Mouse (Mus musculus) c-Kit-positive CD71-positive TER-119-negative erythroid progenitor cells, embryonic 14.5 days (primary cell): ENCODE measurements at regions not wholly inside any gene's neighbourhood (a gene's known extent, or its start where the extent isn't known, plus 50 kb on each side); places are given as distances from the start of the nearest gene placed in this dataset.

Source experiments
- DNase-seq: peaks from one replicate; pipeline ENCODE4 v3.0.0-alpha.2; 2013; ENCODE audit warnings: low read depth

DNA sequence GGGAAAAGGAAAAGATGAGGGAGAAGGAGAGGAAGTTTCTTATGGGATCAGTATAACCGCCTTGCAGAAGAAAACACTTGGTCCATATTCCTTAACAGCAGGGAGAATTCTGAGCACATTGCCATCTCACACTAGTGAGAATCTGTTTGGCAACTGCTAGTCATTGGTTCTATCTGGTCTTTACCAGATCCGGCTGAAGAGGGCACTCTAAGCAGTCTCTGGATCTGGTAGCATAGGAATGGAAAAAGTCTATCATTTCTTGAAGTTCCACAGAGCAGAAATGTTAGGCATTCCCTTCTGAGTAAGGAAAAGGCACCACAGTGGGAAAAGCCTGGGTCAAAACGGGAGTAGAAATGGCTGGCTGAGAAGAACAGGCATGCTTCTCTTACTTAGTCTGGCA lies 315.4 kb upstream of the Apob start:
- no peak for DNase-seq

DNA sequence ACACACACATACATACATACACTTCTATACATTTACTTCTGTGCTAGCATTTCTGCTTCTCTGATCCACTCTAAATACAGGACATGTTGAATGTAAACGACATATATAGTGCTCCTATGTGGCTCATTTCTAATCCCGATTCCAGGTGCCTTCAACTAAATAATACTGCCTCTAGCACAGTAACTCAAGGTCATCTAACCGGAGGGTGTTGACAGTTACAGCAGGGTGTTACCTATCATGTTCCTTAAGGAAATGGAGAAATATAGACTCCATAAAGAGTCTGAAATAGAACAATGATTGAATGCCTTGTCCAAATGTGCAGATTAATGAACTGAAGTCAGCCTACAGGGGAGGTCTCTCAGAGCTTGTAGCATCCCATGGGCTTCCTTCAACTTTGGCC lies 307.3 kb upstream of the Apob start:
- no peak for DNase-seq

DNA sequence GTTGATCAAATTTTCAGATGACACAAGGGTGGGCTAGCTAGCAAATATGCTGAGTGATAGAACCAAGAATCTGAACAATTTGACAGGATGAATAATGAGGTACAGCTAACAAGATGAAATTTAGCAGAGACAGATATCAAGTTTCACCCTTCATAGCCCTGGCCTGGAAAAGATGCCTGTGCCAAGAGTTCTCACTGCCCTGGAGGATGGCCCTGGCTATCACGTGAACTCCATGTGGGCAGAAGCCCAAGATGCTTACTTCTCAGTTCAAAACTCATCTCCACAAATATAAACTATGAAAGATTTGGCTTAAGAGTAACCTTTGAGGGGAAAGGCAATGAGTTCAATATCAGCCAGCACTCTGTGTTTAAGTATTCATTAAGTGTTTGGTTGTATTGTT lies 306.9 kb upstream of the Apob start:
- DNase-seq, result no peak

DNA sequence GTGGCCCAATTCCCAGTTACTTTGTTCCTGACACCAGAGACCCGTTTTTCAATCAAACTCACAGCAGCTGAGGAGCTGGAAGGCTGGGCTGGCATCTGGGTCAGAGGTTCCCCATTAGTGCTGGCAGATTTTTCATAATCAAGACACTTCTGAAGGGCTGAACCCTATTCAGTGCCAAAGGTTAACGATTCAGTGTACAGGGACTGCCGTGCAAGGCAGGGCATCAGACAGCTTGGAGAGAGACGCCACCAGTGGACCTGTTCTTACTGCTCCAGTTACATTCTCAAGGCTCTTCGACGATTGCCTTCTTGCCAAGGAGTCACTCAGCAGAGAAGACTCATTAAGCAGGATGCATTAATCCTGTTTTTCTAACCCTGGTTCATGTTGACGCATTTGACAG lies 285.5 kb upstream of the Apob start:
- DNase-seq, result no peak

DNA sequence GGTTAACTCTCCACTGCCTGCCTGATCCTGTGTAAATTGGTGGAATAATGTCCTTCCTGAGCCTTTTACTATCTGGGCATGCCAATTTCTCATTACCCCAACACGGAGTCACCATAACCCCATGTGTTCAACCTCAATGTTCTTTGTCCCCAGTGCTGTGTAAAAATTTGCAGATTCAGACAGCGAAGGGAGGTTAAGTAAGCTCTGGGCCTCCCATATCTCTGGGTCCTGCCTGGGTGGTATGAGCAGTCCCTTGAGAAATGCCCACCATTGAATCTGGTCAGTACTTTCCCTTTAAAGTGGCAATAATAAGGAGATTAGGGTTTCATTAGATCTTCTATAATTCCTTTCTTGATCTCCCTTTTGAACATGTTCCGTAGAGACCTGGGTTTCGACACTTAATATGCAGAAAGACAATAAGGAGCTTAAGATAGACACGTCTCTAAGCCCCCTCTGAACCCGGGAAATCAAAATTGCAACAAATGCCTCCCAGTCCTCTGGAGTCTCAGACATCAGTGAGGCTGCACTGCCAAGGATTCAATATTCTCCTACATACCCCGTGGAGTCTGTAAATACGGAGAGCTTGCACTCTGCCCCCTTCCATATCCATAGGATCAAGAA lies 279.0 kb upstream of the Apob start:
- DNase-seq, result no peak

DNA sequence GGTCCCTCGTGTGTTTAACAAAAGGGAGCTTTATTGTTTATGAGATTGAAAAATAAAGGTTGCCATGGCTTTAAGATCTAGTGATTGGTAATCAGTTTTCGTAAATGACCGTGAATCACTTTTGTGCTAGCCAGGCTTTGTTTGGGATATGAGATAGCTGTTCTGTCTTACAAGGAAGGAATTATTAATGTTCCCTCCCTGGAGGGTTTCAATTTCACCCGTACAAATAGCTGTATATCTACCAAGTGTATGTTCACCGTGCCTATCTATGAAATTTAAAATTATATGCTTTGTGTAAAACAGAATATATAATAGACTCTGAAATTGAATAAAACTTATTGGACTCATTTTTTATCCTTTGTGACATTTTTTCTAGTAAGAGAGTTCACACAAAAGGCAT lies 268.3 kb upstream of the Apob start:
- no peak for DNase-seq

DNA sequence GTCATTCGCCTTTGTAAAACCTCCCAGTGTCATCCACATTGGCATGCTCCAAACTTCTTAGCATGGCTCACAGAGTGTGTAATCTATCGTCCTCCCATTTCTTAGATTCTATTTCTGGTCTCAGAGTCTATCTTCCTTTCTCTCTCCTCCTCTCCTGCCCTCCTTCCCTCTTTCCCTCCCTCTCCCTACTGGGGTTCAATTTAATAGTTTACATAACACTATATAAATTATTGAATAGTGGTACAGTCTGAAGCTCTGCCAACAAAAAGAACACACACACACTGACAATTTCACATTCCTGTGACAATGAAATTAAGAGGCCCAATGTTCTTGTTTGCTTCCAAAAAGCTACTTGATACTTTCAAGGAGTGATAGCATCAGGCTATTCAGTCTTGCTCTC lies 267.6 kb upstream of the Apob start:
- DNase-seq, result no peak

DNA sequence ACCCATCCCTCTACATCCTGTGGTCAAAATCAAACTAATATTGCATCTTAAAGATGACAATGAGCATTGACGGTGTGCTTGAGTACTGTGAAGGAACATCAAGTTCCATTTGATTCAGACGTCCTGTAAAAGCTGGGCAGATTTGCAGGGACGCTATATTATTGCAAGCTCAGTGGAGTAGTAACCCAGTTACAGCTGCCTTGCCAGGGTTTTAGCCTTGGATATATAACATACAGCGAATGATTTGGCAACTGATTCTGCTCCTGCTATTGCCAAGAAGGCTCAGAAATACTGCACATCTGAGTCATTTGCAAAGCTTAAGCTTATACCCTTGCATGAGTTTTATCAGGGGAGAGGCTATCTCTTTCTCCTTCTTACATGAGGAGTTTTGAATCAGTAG lies 262.4 kb upstream of the Apob start:
- no peak for DNase-seq

DNA sequence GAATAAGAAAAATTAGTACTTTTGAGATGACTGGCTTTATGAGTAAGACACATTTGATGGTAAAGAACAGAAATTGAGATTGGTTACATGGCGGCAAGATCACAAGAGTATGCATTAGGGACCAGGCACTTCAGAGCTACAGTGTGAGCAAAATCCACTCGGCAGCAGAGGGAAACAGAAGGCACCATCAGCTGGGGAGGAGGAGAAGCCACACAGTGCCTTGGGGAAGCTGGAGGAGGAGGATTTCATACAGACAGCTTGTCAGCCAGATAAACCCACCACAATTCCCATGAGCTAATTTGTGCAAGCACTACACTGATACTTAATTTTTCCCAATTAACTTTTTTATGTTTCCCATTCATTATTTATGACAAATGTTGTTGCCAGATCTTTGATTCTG lies 258.9 kb upstream of the Apob start:
- no peak for DNase-seq

DNA sequence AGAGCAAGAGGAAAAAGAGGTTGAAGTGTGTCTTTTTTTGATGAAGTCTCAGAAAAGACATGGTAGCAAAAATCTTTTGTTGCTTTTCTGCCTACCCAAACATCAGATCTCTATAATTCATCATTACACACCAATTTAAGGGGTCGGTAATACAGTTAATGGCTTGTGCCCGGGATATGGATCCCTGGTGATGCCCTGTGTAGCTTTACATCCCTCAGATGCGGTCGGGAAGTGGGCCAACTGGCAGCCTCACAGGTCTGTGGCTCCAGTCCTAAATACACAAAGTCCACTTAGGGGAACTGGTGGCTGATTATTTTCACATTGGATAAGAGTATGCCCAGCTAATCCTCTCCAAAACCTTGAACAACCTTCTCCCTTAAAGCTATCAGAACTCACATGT lies 258.4 kb upstream of the Apob start:
- DNase-seq, result no peak

DNA sequence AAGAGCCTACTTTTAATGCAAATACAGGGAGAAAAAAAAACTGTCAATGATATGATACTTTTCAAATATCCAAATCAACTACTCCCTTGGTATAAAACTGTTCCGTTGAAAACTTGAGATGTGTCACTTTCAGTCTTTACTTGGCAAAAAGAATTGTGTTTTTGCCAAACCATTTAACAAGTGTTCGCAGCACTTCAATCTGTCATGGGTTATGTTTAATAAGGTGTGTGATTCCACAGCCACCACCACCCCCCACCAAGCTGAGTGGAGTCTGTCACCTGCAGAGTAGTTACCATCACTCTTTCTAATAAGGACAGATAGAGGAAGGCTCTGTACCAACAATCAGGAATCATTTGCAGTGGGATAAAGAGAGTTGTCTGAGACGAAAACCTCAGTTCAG lies 252.5 kb upstream of the Apob start:
- DNase-seq, result no peak

DNA sequence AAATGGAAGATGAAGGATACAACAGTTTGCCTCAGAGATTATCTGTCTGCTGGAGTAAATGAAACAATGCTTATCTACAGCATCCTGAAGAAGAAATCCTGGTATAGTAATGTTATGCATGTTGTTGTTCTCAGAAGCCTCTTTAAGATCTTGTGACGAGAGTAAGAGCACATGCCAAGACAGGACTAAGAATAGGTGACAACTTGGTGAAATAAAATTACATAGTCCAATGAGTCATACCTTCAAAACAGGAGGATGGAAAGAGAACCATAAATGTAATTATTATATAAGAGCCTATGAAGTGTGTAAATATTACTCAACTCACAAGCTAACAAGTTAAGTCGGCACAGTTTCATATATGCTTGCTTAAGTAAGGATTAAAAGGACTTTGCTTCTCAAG lies 239.4 kb upstream of the Apob start:
- no peak for DNase-seq

DNA sequence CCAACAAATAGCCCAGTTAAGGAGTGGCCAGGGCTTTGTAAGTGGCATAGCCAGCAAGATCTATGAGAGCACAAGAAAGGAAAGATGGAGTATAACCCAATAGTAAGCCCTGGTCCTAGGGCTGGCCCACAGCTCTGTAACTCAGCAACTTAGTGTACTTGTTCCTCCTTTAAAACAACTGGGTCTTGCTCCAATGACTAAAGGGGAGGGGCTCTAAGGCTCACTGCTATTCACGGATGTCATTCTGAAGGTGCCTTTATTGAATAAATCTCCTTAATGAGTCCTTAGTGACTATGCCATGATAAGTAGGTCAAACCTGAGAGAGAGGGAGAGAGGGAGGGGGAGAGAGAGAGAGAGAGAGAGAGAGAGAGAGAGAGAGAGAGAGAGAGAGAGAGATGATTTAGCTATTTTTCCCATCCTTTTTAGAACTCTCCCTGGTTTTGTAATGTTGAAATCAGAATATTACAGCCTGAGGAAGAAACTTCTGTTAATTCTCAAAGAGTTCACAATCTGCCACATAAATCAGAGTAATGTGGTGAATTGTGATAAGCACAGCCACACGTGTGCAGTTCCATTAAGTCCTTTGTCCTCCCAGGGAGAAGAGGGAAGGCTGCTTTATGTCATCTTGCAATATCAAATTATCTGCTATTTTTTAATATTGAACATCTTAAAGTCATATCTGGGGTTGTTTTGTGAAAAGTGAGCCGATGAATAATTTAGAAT lies 238.7 kb upstream of the Apob start:
- no peak for DNase-seq

DNA sequence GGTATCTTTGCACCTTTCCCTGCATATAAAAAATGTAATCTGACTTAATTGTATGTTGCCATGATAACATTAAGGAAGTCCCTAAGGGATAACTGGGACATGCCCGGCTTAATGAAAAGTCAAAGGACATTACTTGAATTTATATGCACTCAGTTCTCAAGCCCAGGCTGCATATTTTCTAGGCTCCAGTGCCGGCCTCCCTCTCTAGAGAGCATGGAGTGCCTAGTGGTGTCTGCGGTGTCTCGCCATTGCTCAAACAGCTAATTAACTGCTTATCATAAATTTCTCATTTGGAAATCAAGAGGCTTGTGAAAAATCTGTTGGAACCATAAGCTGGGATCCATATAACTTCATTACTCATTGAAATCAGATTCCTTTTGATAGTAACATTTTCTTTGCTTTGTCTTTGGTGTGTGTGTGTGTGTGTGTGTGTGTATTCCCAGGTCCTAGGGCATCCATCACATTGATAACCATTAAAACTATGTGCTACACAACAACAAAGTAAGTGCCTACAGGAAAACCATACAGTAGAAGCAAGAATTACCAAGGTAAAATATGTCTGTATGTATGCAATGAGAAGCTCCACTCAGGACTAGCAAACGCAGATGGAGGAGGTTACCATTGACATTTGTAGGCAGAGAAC lies 238.0 kb upstream of the Apob start:
- no peak for DNase-seq

DNA sequence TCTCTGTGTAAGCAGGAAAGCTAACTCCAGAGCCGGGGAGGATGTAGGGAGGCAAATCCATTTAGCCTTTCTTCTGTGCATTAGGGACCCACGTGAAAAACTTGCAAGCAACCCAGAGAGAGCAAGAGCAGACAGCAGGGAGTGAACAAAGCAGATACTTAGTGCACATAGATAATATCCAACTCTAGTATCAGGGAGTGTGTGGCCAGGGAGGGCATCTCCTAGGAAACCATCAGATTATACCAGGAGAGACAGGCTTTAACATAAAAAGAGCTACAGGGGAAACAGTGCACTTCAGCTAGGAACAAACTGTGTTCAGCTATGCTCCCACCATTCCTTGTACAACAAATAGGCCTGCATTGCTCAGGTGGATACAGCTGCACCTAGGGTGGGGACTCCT lies 230.7 kb upstream of the Apob start:
- no peak for DNase-seq

DNA sequence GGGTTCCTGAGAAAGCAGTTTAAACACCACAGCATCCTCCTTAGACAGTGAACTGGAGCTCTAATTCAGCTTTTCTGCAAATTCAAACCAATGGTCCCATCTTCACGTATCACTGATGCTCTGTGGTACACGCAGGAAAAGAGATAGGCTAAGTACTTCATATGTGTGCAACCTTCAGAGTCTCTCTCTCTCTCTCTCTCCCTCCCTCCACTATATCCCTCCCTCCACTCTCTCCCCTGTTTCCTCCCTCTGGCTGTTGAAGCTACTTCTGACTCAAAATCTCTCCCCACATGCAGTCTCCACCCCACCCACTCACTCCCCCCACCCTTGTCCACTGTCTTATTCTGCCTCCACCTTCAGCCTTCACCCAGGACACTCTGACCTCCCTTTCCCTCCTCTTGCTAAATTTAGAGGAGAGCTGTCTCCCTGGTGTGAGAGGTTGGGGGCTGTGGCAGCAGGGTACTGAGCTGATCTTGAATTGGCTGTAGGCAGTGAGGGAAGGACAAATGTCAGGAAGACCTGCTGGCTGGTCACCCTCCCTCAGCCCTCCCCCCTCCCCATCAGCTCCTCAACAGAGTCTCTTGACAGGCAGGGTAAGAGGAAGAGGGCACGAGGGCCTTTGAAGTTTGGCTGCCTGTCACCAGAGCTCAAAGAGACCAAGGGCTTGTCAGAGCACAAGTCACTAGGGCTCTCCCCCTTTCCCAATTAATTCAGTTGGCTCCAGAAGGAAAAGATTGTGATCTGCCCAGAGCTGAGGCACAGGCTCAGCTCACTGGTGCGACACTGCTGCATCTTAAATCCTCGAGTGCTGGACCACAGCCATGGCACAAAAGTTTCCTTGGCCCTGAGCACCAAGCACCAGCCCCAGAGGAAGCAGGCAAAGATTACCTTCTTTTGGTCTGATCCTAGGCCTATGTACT lies 227.9 kb upstream of the Apob start:
- no peak for DNase-seq

DNA sequence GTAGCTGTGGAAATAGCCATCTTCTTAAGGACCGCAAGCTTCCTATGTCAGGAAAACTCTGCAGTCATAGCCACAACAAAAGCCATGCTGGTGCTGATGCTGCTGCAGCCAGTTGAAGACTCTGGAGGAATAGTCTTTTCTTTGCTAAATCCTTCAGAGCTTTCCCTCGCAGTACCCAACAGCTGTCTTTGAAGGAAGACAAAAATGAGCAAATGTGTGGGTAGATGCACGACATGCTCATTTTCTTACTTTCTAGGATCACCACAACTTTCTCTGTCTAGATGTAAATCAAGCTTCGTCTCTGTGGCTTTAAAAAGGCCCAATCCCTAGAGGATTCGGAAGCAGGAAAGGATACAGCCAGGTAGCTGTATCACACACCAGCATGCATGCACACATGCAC lies 222.6 kb upstream of the Apob start:
- no peak for DNase-seq

DNA sequence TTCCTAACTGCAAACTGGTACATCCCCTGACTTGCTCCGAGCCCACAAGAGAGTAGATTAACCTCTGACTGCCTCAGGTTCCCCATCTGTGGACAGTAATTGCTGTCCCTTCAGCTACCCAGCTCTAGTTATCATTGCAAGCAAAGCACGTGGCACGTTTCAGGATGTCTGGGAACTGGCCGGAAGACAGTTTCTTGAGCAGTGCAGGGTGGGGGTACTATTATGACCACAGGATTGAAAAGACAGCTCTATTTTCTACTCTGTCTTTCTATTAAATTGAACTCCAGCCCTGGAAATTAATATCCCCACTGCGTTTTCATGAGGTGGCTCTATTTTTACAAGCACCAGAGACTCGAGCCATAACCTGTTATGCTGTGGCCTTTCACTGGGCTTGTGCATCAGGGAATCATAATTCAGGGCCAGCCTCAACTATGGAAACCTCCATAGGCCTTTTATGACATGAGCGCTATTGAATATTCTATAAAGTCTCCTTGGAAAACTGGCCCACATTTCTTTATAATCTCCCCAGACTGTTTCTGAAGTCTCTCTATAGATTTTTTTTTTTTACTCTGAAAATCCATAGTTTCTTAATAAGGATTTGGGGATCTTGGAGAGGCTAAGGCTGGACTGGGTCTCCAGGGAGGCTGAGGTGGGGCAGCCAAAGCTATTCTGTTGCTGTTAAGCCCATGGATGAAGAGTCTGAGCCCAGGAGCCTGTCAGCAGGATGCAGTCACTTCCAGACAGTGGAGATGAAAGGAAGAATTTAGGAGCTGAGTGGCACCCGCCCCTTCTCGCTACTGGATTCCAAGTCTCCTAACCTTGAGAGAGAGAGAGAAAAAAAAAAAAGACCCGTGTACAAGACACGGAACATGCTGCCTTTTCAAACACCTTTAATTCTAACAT lies 212.4 kb upstream of the Apob start:
- DNase-seq, result no peak

DNA sequence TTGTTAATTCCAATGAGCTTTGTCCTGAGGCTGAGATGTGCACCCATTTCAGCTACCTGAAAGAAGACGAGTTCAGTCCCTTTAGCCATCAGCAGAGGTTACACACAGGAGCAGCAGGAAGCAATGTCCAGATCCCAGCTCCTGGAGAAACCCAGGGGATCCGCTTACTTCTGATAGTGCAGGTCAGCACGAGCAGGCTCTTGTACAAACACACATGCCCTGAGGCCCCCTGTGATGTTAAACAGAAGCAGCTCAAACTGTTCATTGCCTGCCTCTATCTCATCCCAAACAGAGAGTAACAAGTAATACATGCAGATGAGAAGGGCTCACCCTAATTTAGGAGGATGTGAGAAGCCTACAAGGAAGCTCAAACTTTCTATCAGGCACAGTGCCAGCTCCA lies 203.3 kb upstream of the Apob start:
- DNase-seq, result no peak

DNA sequence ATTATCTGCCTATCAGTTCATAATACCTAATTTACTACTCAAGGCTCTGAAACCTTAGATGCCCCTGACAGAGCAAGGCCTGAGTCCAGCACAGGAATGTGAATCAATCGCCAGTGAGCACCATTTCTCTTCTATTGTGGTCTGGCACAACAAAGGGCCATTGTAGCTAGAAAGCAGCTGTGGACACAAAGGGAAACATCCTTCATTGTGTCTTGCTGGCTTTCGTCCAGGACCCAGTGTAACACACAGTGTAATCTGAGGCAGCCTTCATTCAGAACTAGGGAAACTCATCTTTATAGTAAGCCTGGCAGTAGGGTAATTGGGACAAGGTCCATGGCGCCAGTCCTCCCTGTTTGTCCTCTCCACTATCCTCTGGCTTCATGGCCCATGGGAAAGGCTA lies 201.1 kb upstream of the Apob start:
- DNase-seq, result no peak

DNA sequence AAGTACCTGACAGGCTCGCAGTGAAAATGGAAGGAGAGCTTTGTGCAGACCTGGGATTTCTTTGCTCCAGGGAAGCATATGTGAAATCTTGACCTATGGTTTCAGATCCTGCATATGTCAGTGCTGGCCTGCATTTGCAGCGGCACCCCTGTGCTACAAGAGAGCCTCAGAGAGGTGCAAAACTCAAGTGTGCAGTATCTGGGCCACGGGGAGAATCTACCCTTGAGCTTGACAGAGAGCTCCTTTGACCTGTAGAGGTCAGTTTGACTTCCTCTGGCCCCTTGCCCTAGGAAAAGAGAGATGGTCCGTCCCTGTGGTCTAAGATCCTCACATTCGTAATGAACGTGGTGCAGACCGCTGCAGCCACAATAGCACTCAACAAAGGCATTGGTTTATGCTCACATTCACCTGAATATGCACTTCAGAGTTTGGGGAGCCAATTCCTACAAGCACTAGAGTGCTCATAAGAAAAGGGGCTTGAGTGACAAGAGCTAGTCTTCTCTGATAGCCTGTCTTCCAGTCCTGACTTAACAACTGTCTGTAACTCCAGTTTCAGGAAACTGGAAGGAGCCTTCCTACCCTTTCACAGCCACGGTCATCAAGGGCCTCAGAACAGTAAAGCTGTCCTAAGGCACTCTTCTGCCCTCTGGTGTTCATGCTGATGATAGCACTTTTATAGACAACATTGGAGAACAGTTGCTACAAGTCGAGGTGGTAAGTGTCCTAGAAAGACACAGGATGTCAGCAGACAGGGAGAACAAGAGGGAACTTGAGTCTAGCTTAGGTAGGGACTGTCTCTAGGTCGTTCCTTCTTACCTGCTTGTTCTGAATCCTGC lies 200.0 kb upstream of the Apob start:
- DNase-seq, result peak; percentile 5
